Mouse (Mus musculus) myocyte (in vitro differentiated cells): Measurements from ENCODE around the gene Ddx56. TPM values are rescaled to one million over a fixed set of nuclear protein-coding genes. Genes with fewer than 3 reads are reported as not detected.

Experiments
- H3K27me3 ChIP-seq: one replicate; pipeline ENCODE4 v1.6.1; 2011; ENCODE audit not compliant: control insufficient read depth, insufficient read depth, insufficient read length
- H3K36me3 ChIP-seq: one replicate; pipeline ENCODE4 v1.6.1; 2011; ENCODE audit not compliant: control insufficient read depth, insufficient read depth
- H3K4me2 ChIP-seq: one replicate; pipeline ENCODE4 v1.6.1; 2011; ENCODE audit warnings: low read depth, control low read depth
- H3K4me3 ChIP-seq: one replicate; pipeline ENCODE4 v1.5.1; 2011; ENCODE audit warnings: mild to moderate bottlenecking, control low read depth, moderate library complexity
- H3K79me2 ChIP-seq: one replicate; pipeline ENCODE4 v1.6.1; 2011; ENCODE audit not compliant: control insufficient read depth, insufficient read depth
- H3ac ChIP-seq: one replicate; pipeline ENCODE4 v1.6.1; 2011; ENCODE audit not compliant: control insufficient read depth, insufficient read length
- CEBPB ChIP-seq: IDR thresholded peaks from 2 replicates; pipeline ENCODE4 v1.6.1; 2011; ENCODE audit warnings: mild to moderate bottlenecking, moderate library complexity; ENCODE audit not compliant: poor library complexity, insufficient read depth, severe bottlenecking
- E2F4 ChIP-seq: IDR thresholded peaks from one replicate; pipeline ENCODE4 v1.6.1; 2011; ENCODE audit warnings: mild to moderate bottlenecking, control low read depth, moderate library complexity; ENCODE audit not compliant: insufficient read depth
- MAX ChIP-seq: IDR thresholded peaks from one replicate; pipeline ENCODE4 v1.6.1; 2011; ENCODE audit warnings: low read depth, mild to moderate bottlenecking, control low read depth
- MYOD1 ChIP-seq, 3 experiments: IDR thresholded peaks; one replicate each; pipeline ENCODE4 v1.6.1; 2011; ENCODE audit warnings: control low read depth in 2 of 3, low read depth in 2 of 3, mild to moderate bottlenecking in 2 of 3, moderate library complexity in 1 of 3; ENCODE audit not compliant: insufficient read length in 2 of 3, control insufficient read depth in 1 of 3
- MYOG ChIP-seq, 3 experiments: IDR thresholded peaks; one replicate each; pipeline ENCODE4 v1.6.1; 2011; ENCODE audit warnings: control low read depth in 2 of 3, low read depth in 2 of 3, mild to moderate bottlenecking in 2 of 3; ENCODE audit not compliant: insufficient read length in 2 of 3, control insufficient read depth in 1 of 3, insufficient read depth in 1 of 3
- POLR2A ChIP-seq: IDR thresholded peaks from one replicate; pipeline ENCODE4 v1.6.1; 2011; ENCODE audit warnings: low read depth, mild to moderate bottlenecking, control low read depth, moderate library complexity; ENCODE audit not compliant: insufficient read length
- POLR2AphosphoS2 ChIP-seq: IDR thresholded peaks from one replicate; pipeline ENCODE4 v1.6.1; 2011; ENCODE audit warnings: low read depth, control low read depth; ENCODE audit not compliant: insufficient read length
- REST ChIP-seq: IDR thresholded peaks from one replicate; pipeline ENCODE4 v1.6.1; 2011; ENCODE audit warnings: mild to moderate bottlenecking, control low read depth, moderate library complexity; ENCODE audit not compliant: insufficient read depth, insufficient read length
- SRF ChIP-seq: IDR thresholded peaks from one replicate; pipeline ENCODE4 v1.6.1; 2011; ENCODE audit warnings: low read depth; ENCODE audit not compliant: control insufficient read depth, insufficient read length
- TCF12 ChIP-seq: IDR thresholded peaks from one replicate; pipeline ENCODE4 v1.6.1; 2011; ENCODE audit warnings: mild to moderate bottlenecking, control low read depth; ENCODE audit not compliant: poor library complexity, insufficient read depth, severe bottlenecking
- TCF3 ChIP-seq: IDR thresholded peaks from one replicate; pipeline ENCODE4 v1.6.1; 2011; ENCODE audit warnings: low read depth, control low read depth; ENCODE audit not compliant: insufficient read length
- USF1 ChIP-seq: IDR thresholded peaks from one replicate; pipeline ENCODE4 v1.6.1; 2011; ENCODE audit warnings: low read depth, mild to moderate bottlenecking, control low read depth, moderate library complexity
- polyA plus RNA-seq: library from polyadenylated mRNA; unstranded; fragments of >200 nt; fragmentation: generic; extraction: Trizol; gene quantifications from one replicate; pipeline ENCODE4 v1.2.1, GENCODE M21; 2012; ENCODE audit warnings: missing spikeins

Gene Ddx56
- polyA plus RNA-seq, 1 experiment, result 55.7 TPM

GRCm38 (mm10) chr11:6230012-6230411 lies 37.6 kb downstream of the Ddx56 start, which contains the start of gene Npc1l1:
Npc1l1 (minus strand) TSS chr11:6230143.
- TF ChIP-seq REST (no peak), CEBPB (no peak), E2F4 (no peak), MYOD1 (IDR thresholded peaks at IDR 0.05; ENCODE audit: control insufficient read depth in 1 of 3, insufficient read length in 2 of 3, low read depth in 2 of 3) (no peak)
- H3K4me3 ChIP-seq, result no peak within 1 kb of the TSS

GRCm38 (mm10) chr11:6224541-6225229 lies 42.9 kb downstream of the Ddx56 start:
- Histone ChIP-seq H3K4me2 (no peak overlapping the region), H3K79me2 (no peaks in the 10 kb centered on the region), H3ac (no peak overlapping the region), H3K27me3 (peaks cover 44% of the 10 kb centered on the region), H3K36me3 (no peaks in the 10 kb centered on the region), H3K4me3 (no peak overlapping the region)
- TF ChIP-seq SRF (no peak), MYOD1 (IDR thresholded peaks at IDR 0.05; ENCODE audit: control insufficient read depth in 1 of 3, insufficient read length in 2 of 3, low read depth in 2 of 3) (no peak), POLR2AphosphoS2 (no peak), TCF3 (no peak), MAX (no peak), USF1 (no peak), POLR2A (no peak), E2F4 (no peak), TCF12 (no peak), REST (no peak), MYOG (IDR thresholded peaks at IDR 0.05; ENCODE audit: control insufficient read depth in 1 of 3, insufficient read depth in 1 of 3, insufficient read length in 2 of 3, low read depth in 2 of 3) (no peak), CEBPB (no peak)

More at GRCm38 (mm10) chr11:6230012-6230411, 37.6 kb downstream of the Ddx56 start, which contains the start of gene Npc1l1:
- Histone ChIP-seq H3K79me2 (no peaks in the 10 kb centered on the region), H3K4me2 (no peak within 1 kb of the TSS), H3K36me3 (no peaks in the 10 kb centered on the region), H3ac (no peak within 1 kb of the TSS), H3K27me3 (peaks cover 40% of the 10 kb centered on the region)

GRCm38 (mm10) chr11:6222187-6222586 lies 45.4 kb downstream of the Ddx56 start:
- TF ChIP-seq POLR2A, result no peak
- no peak for TF ChIP-seq POLR2AphosphoS2
- TF ChIP-seq MYOD1 (IDR thresholded peaks at IDR 0.05; ENCODE audit: control insufficient read depth in 1 of 3, insufficient read length in 2 of 3, low read depth in 2 of 3), result no peak
- no peak for TF ChIP-seq SRF
- TF ChIP-seq TCF3, result no peak
- no peak for TF ChIP-seq USF1
- TF ChIP-seq CEBPB, result no peak
- TF ChIP-seq MYOG (IDR thresholded peaks at IDR 0.05; ENCODE audit: control insufficient read depth in 1 of 3, insufficient read depth in 1 of 3, insufficient read length in 2 of 3, low read depth in 2 of 3), result no peak
- no peak for TF ChIP-seq REST
- TF ChIP-seq E2F4, result no peak
- Histone ChIP-seq H3K4me2 (no peak overlapping the region), H3K36me3 (no peaks in the 10 kb centered on the region), H3K4me3 (no peak overlapping the region), H3K79me2 (no peaks in the 10 kb centered on the region), H3ac (no peak overlapping the region), H3K27me3 (peaks cover 38% of the 10 kb centered on the region)

GRCm38 (mm10) chr11:6219967-6220366 lies 47.6 kb downstream of the Ddx56 start:
- Histone ChIP-seq H3K79me2 (no peaks in the 10 kb centered on the region), H3K36me3 (no peaks in the 10 kb centered on the region), H3ac (no peak overlapping the region), H3K27me3 (peaks cover 32% of the 10 kb centered on the region), H3K4me2 (no peak overlapping the region), H3K4me3 (no peak overlapping the region)
- no peak for TF ChIP-seq USF1
- no peak for TF ChIP-seq POLR2AphosphoS2
- no peak for TF ChIP-seq MYOG (IDR thresholded peaks at IDR 0.05; ENCODE audit: control insufficient read depth in 1 of 3, insufficient read depth in 1 of 3, insufficient read length in 2 of 3, low read depth in 2 of 3)
- no peak for TF ChIP-seq TCF12
- no peak for TF ChIP-seq E2F4
- TF ChIP-seq SRF, result no peak
- no peak for TF ChIP-seq MYOD1 (IDR thresholded peaks at IDR 0.05; ENCODE audit: control insufficient read depth in 1 of 3, insufficient read length in 2 of 3, low read depth in 2 of 3)
- TF ChIP-seq CEBPB, result no peak
- TF ChIP-seq MAX, result no peak
- TF ChIP-seq POLR2A, result no peak
- TF ChIP-seq REST, result no peak
- no peak for TF ChIP-seq TCF3
